Mouse (Mus musculus) thymus, postnatal 25 days (tissue): ENCODE data around the gene Kcng3.

ENCODE experiments used
- DNase-seq: peaks from one replicate; pipeline ENCODE4 v3.0.0; 2022

Kcng3 gene

GRCm38 (mm10) chr17:83631783-83632652 lies at the start of gene Kcng3:
Kcng3 (minus strand) TSS chr17:83631895.
- DNase-seq, result peak; percentile 36

GRCm38 (mm10) chr17:83677370-83677769 lies 45.7 kb upstream of the Kcng3 start:
- DNase-seq, result no peak

- DNase-seq, result no peak
Measured at GRCm38 (mm10) chr17:83672685-83673084, 41.0 kb upstream of the Kcng3 start.

GRCm38 (mm10) chr17:83667934-83668690 lies 36.4 kb upstream of the Kcng3 start:
- DNase-seq, result no peak

GRCm38 (mm10) chr17:83666597-83667287 lies 35.0 kb upstream of the Kcng3 start:
- DNase-seq, result no peak

GRCm38 (mm10) chr17:83664761-83665160 lies 33.1 kb upstream of the Kcng3 start:
- no peak for DNase-seq

- DNase-seq, result no peak
Measured at GRCm38 (mm10) chr17:83658943-83659342, 27.2 kb upstream of the Kcng3 start.

GRCm38 (mm10) chr17:83657375-83657774 lies 25.7 kb upstream of the Kcng3 start:
- DNase-seq, result no peak

- DNase-seq, result no peak
Measured at GRCm38 (mm10) chr17:83655732-83656131, 24.0 kb upstream of the Kcng3 start.

- DNase-seq, result peak; percentile 67
Measured at GRCm38 (mm10) chr17:83654651-83655136, 23.0 kb upstream of the Kcng3 start.

- no peak for DNase-seq
Measured at GRCm38 (mm10) chr17:83653635-83654034, 21.9 kb upstream of the Kcng3 start.

- DNase-seq, result no peak
Measured at GRCm38 (mm10) chr17:83650932-83651682, 19.4 kb upstream of the Kcng3 start.

- DNase-seq, result no peak
Measured at GRCm38 (mm10) chr17:83649986-83650385, 18.3 kb upstream of the Kcng3 start.

GRCm38 (mm10) chr17:83647413-83647812 lies 15.7 kb upstream of the Kcng3 start:
- no peak for DNase-seq

GRCm38 (mm10) chr17:83646425-83647163 lies 14.9 kb upstream of the Kcng3 start:
- no peak for DNase-seq

GRCm38 (mm10) chr17:83645226-83645808 lies 13.6 kb upstream of the Kcng3 start:
- peak; percentile 61 for DNase-seq

GRCm38 (mm10) chr17:83637393-83637792 lies 5.7 kb upstream of the Kcng3 start:
- DNase-seq, result peak; percentile 74

- no peak for DNase-seq
Measured at GRCm38 (mm10) chr17:83636443-83636842, 4.7 kb upstream of the Kcng3 start.

GRCm38 (mm10) chr17:83632653-83633570 lies 1.2 kb upstream of the Kcng3 start:
- DNase-seq, result peak; percentile 77
